Mouse (Mus musculus) intestine, embryonic 16.5 days (tissue): ENCODE results near the gene Ss18l2. TPM values are rescaled to one million over a fixed set of nuclear protein-coding genes. Genes with fewer than 3 reads are reported as not detected.

Experiments
- ATAC-seq: fragments of 200-750 bp; cut with Nextera tagmentation; 2 replicates; pipeline ENCODE4 v1.8.0; 2017; ENCODE audit warnings: moderate TSS enrichment, moderate library complexity
- H3K27ac ChIP-seq: fragments of 300-500 bp; sonication (generic); 2 replicates; pipeline ENCODE4 v1.5.1; 2014; ENCODE audit warnings: mild to moderate bottlenecking, low read length
- H3K27me3 ChIP-seq: fragments of 300-500 bp; sonication (generic); replicated peaks from 2 replicates; pipeline ENCODE4 v1.6.1; 2014; ENCODE audit warnings: low read length, control low read depth, mixed read lengths; ENCODE audit not compliant: control insufficient read depth, insufficient read depth
- H3K36me3 ChIP-seq: fragments of 300-500 bp; sonication (generic); 2 replicates; pipeline ENCODE4 v1.6.1; 2014; ENCODE audit warnings: low read length, control low read depth; ENCODE audit not compliant: control insufficient read depth, insufficient read depth
- H3K4me1 ChIP-seq: fragments of 300-500 bp; sonication (generic); 2 replicates; pipeline ENCODE4 v1.6.1; 2014; ENCODE audit warnings: low read length, control low read depth, mixed read lengths; ENCODE audit not compliant: control insufficient read depth, insufficient read depth
- H3K4me2 ChIP-seq: fragments of 300-500 bp; sonication (generic); 2 replicates; pipeline ENCODE4 v1.6.1; 2014; ENCODE audit warnings: low read depth, low read length, control low read depth
- H3K4me3 ChIP-seq: fragments of 300-500 bp; sonication (generic); 2 replicates; pipeline ENCODE4 v1.5.1; 2014; ENCODE audit warnings: mild to moderate bottlenecking, low read length
- H3K9ac ChIP-seq: fragments of 300-500 bp; sonication (generic); 2 replicates; pipeline ENCODE4 v1.6.1; 2014; ENCODE audit warnings: low read depth, low read length
- H3K9me3 ChIP-seq: fragments of 300-500 bp; sonication (generic); 2 replicates; pipeline ENCODE4 v1.6.1; 2016; ENCODE audit warnings: low read length, control low read depth; ENCODE audit not compliant: control insufficient read depth
- WGBS: fragments of 180-500 bp; shearing (Covaris S2); extraction: QIAGEN DNeasy Blood & Tissue Kit; methylation state at CpG from one replicate; pipeline ENCODE4 v1.1.7; 2014; 5-methylcytosine and 5-hydroxymethylcytosine counted together
- polyA plus RNA-seq: library from polyadenylated mRNA; unstranded; fragments of >200 nt; fragmentation: Nextera tagmentation; extraction: Ambion mirVana; gene quantifications from 2 replicates; pipeline ENCODE4 v1.2.1, GENCODE M21; 2015

The Ss18l2 gene
- polyA plus RNA-seq: 124 and 144 TPM in 2 replicates

GRCm38 (mm10) chr9:121709898-121710583 lies at the start of gene Ss18l2:
Ss18l2 (plus strand) TSS chr9:121710329.
- H3K9ac ChIP-seq: peak within 1 kb of the TSS; percentile 87
- peaks cover 15% of the 10 kb centered on the region for H3K4me1 ChIP-seq
- H3K4me3 ChIP-seq: peak within 1 kb of the TSS; percentile 73
- H3K36me3 ChIP-seq: no peaks in the 10 kb centered on the region
- no peaks in the 10 kb centered on the region for H3K27me3 ChIP-seq
- WGBS: 5% methylated on average over 37 of the region's 37 CpGs
- no peaks in the 10 kb centered on the region for H3K9me3 ChIP-seq
- H3K27ac ChIP-seq: peak within 1 kb of the TSS; percentile 93
- peak within 1 kb of the TSS; percentile 79 for H3K4me2 ChIP-seq
- ATAC-seq: peak; percentile 95

- Histone ChIP-seq H3K27ac (no peak overlapping the region), H3K27me3 (no peaks in the 10 kb centered on the region; the same call in 1 of the 2 replicates), H3K4me3 (no peak overlapping the region), H3K4me1 (0 out of 2 replicates have a peak, but pooled peaks cover 2% of the 10 kb centered on the region), H3K9ac (no peak overlapping the region), H3K4me2 (no peak overlapping the region), H3K36me3 (no peaks in the 10 kb centered on the region), H3K9me3 (no peaks in the 10 kb centered on the region)
- no peak for ATAC-seq
- WGBS: 68% methylated on average over 6 of the region's 6 CpGs
Measured at GRCm38 (mm10) chr9:121663467-121663866, 46.7 kb upstream of the Ss18l2 start.

- Histone ChIP-seq H3K27ac (no peak overlapping the region), H3K9ac (no peak overlapping the region), H3K4me3 (no peak overlapping the region), H3K36me3 (no peaks in the 10 kb centered on the region), H3K4me1 (peaks cover 2% of the 10 kb centered on the region; the same call in 1 of the 2 replicates), H3K9me3 (no peaks in the 10 kb centered on the region), H3K4me2 (no peak overlapping the region), H3K27me3 (no peaks in the 10 kb centered on the region; the same call in 1 of the 2 replicates)
- WGBS: 85% methylated on average over 5 of the region's 5 CpGs
- no peak for ATAC-seq
Measured at GRCm38 (mm10) chr9:121664104-121664503, 46.0 kb upstream of the Ss18l2 start.

- peaks cover 4% of the 10 kb centered on the region; the same call in 1 of the 2 replicates for H3K27me3 ChIP-seq
- no peaks in the 10 kb centered on the region for H3K36me3 ChIP-seq
- H3K4me3 ChIP-seq: no peak overlapping the region
- H3K27ac ChIP-seq: no peak overlapping the region
- 0 out of 2 replicates have a peak overlapping the region, but pooled peaks have one; percentile 13 for H3K9ac ChIP-seq
- H3K9me3 ChIP-seq: no peaks in the 10 kb centered on the region
- H3K4me2 ChIP-seq: no peak overlapping the region
- WGBS: 68% methylated on average over 16 of the region's 16 CpGs
- ATAC-seq: no peak
- peaks cover 15% of the 10 kb centered on the region for H3K4me1 ChIP-seq
Measured at GRCm38 (mm10) chr9:121666957-121667630, 43.0 kb upstream of the Ss18l2 start.

- 77% methylated on average over 11 of the region's 11 CpGs for WGBS
Measured at GRCm38 (mm10) chr9:121667822-121668221, 42.3 kb upstream of the Ss18l2 start.

GRCm38 (mm10) chr9:121669348-121669791 lies 40.8 kb upstream of the Ss18l2 start:
- H3K4me3 ChIP-seq: peak overlapping the region; percentile 42
- H3K9ac ChIP-seq: peak overlapping the region; percentile 57
- WGBS: 3% methylated on average over 28 of the region's 28 CpGs
- ATAC-seq: peak; percentile 68
- H3K27me3 ChIP-seq: peaks cover 4% of the 10 kb centered on the region; the same call in 1 of the 2 replicates
- no peaks in the 10 kb centered on the region for H3K36me3 ChIP-seq
- H3K4me2 ChIP-seq: peak overlapping the region; percentile 69
- H3K27ac ChIP-seq: no peak overlapping the region
- no peaks in the 10 kb centered on the region for H3K9me3 ChIP-seq
- peaks cover 24% of the 10 kb centered on the region for H3K4me1 ChIP-seq

More at GRCm38 (mm10) chr9:121667822-121668221, 42.3 kb upstream of the Ss18l2 start:
- no peak for ATAC-seq
- peaks cover 4% of the 10 kb centered on the region; the same call in 1 of the 2 replicates for H3K27me3 ChIP-seq
- no peak overlapping the region for H3K27ac ChIP-seq
- H3K4me2 ChIP-seq: no peak overlapping the region
- H3K36me3 ChIP-seq: no peaks in the 10 kb centered on the region
- H3K9ac ChIP-seq: peak overlapping the region; percentile 13; the same call in 1 of the 2 replicates
- peaks cover 21% of the 10 kb centered on the region for H3K4me1 ChIP-seq
- no peak overlapping the region for H3K4me3 ChIP-seq
- H3K9me3 ChIP-seq: no peaks in the 10 kb centered on the region

GRCm38 (mm10) chr9:121671300-121671699 lies 38.8 kb upstream of the Ss18l2 start:
- 28% methylated on average over 7 of the region's 7 CpGs for WGBS
- H3K36me3 ChIP-seq: no peaks in the 10 kb centered on the region
- peaks cover 4% of the 10 kb centered on the region; the same call in 1 of the 2 replicates for H3K27me3 ChIP-seq
- no peak overlapping the region for H3K4me2 ChIP-seq
- ATAC-seq: 0 out of 2 replicates have a peak, but pooled peaks have one; percentile 32
- peaks cover 25% of the 10 kb centered on the region for H3K4me1 ChIP-seq
- H3K27ac ChIP-seq: no peak overlapping the region
- H3K9ac ChIP-seq: no peak overlapping the region
- H3K4me3 ChIP-seq: no peak overlapping the region
- no peaks in the 10 kb centered on the region for H3K9me3 ChIP-seq

- 47% methylated on average over 5 of the region's 5 CpGs for WGBS
Measured at GRCm38 (mm10) chr9:121672311-121672710, 37.8 kb upstream of the Ss18l2 start.

GRCm38 (mm10) chr9:121673716-121674115 lies 36.4 kb upstream of the Ss18l2 start:
- ATAC-seq: no peak
- H3K4me1 ChIP-seq: peaks cover 32% of the 10 kb centered on the region
- no peak overlapping the region for H3K4me3 ChIP-seq
- no peaks in the 10 kb centered on the region for H3K36me3 ChIP-seq
- H3K27me3 ChIP-seq: peaks cover 4% of the 10 kb centered on the region; the same call in 1 of the 2 replicates
- no peak overlapping the region for H3K27ac ChIP-seq
- H3K4me2 ChIP-seq: no peak overlapping the region
- H3K9ac ChIP-seq: no peak overlapping the region
- WGBS: 85% methylated on average over 5 of the region's 5 CpGs
- H3K9me3 ChIP-seq: no peaks in the 10 kb centered on the region

More at GRCm38 (mm10) chr9:121672311-121672710, 37.8 kb upstream of the Ss18l2 start:
- Histone ChIP-seq H3K27ac (no peak overlapping the region), H3K27me3 (peaks cover 4% of the 10 kb centered on the region; the same call in 1 of the 2 replicates), H3K4me1 (peaks cover 30% of the 10 kb centered on the region), H3K36me3 (no peaks in the 10 kb centered on the region), H3K9me3 (no peaks in the 10 kb centered on the region), H3K4me2 (no peak overlapping the region), H3K4me3 (no peak overlapping the region), H3K9ac (no peak overlapping the region)
- ATAC-seq: no peak
